Mouse (Mus musculus): ENCODE data around the gene Vps45.

- TF ChIP-seq CTCF (IDR thresholded peaks at IDR 0.05; ENCODE audit: low read depth, low read length) = no peak
- TF ChIP-seq GATA1 (IDR thresholded peaks at IDR 0.05; ENCODE audit: borderline replicate concordance, low read length) = no peak
- TF ChIP-seq TAL1 (conservative IDR thresholded peaks at IDR 0.05; ENCODE audit: low read depth, low read length) = no peak
These were observed 61.0 kb downstream of the Vps45 start for GRCm38 (mm10) chr3:95997203-95997721.
